Mouse (Mus musculus): ENCODE measurements at regions not wholly inside any gene's neighbourhood (a gene's known extent, or its start where the extent isn't known, plus 50 kb on each side); places are given as distances from the start of the nearest gene placed in this dataset.

GRCm38 (mm10) chr11:114127426-114127825 is 60.6 kb upstream of the Sdk2 start:
- no peak for DNase-seq

GRCm38 (mm10) chr11:114122175-114122574 is 55.3 kb upstream of the Sdk2 start:
- DNase-seq = no peak

- no peak for DNase-seq
Observed at GRCm38 (mm10) chr11:114119135-114119534, 52.3 kb upstream of the Sdk2 start.
